Mouse (Mus musculus): ENCODE results near the gene Snip1.

The Snip1 gene

GRCm38 (mm10) chr4:125066490-125067370 lies at the start of gene Snip1:
TSS of gene Snip1 (plus strand) at chr4:125066672.
- peak; percentile 97 for DNase-seq (ENCODE audit: low read depth, low spot score)

- no peak for DNase-seq (ENCODE audit: low read depth, low spot score)
Observed at GRCm38 (mm10) chr4:125017431-125017830, 49.0 kb upstream of the Snip1 start.

GRCm38 (mm10) chr4:125020780-125021538 lies 45.5 kb upstream of the Snip1 start:
- peak; percentile 37 for DNase-seq (ENCODE audit: low read depth, low spot score)

GRCm38 (mm10) chr4:125029891-125030614 lies 36.4 kb upstream of the Snip1 start:
- DNase-seq (ENCODE audit: low read depth, low spot score) = peak; percentile 96

- no peak for DNase-seq (ENCODE audit: low read depth, low spot score)
Observed at GRCm38 (mm10) chr4:125034341-125034740, 32.1 kb upstream of the Snip1 start.

- DNase-seq (ENCODE audit: low read depth, low spot score) = no peak
Observed at GRCm38 (mm10) chr4:125044454-125044853, 22.0 kb upstream of the Snip1 start.

- no peak for DNase-seq (ENCODE audit: low read depth, low spot score)
Observed at GRCm38 (mm10) chr4:125055385-125055784, 11.1 kb upstream of the Snip1 start.

- DNase-seq (ENCODE audit: low read depth, low spot score) = no peak
Observed at GRCm38 (mm10) chr4:125056476-125056875, 10.0 kb upstream of the Snip1 start.

- DNase-seq (ENCODE audit: low read depth, low spot score) = no peak
Observed at GRCm38 (mm10) chr4:125057273-125057672, 9.2 kb upstream of the Snip1 start.

- DNase-seq (ENCODE audit: low read depth, low spot score) = no peak
Observed at GRCm38 (mm10) chr4:125058033-125058432, 8.4 kb upstream of the Snip1 start.

GRCm38 (mm10) chr4:125059025-125059424 lies 7.4 kb upstream of the Snip1 start:
- peak; percentile 76 for DNase-seq (ENCODE audit: low read depth, low spot score)

- no peak for DNase-seq (ENCODE audit: low read depth, low spot score)
Observed at GRCm38 (mm10) chr4:125063829-125064228, 2.6 kb upstream of the Snip1 start.

- DNase-seq (ENCODE audit: low read depth, low spot score) = peak; percentile 78
Observed at GRCm38 (mm10) chr4:125065517-125066307, 760 bp upstream of the Snip1 start, which contains the start of gene Dnali1. TSS of gene Dnali1 (minus strand) at chr4:125065703.

- no peak for DNase-seq (ENCODE audit: low read depth, low spot score)
Observed at GRCm38 (mm10) chr4:125077700-125078099, 11.2 kb downstream of the Snip1 start.

- DNase-seq (ENCODE audit: low read depth, low spot score) = no peak
Observed at GRCm38 (mm10) chr4:125078698-125079097, 12.2 kb downstream of the Snip1 start.

- DNase-seq (ENCODE audit: low read depth, low spot score) = peak; percentile 85
Observed at GRCm38 (mm10) chr4:125084403-125085345, 18.2 kb downstream of the Snip1 start, which contains the start of gene Meaf6. TSS of gene Meaf6 (plus strand) at chr4:125085134.

GRCm38 (mm10) chr4:125085346-125085841 lies 18.9 kb downstream of the Snip1 start:
- peak; percentile 91 for DNase-seq (ENCODE audit: low read depth, low spot score)

- DNase-seq (ENCODE audit: low read depth, low spot score) = no peak
Observed at GRCm38 (mm10) chr4:125093031-125093430, 26.6 kb downstream of the Snip1 start.

GRCm38 (mm10) chr4:125096066-125096465 lies 29.6 kb downstream of the Snip1 start:
- no peak for DNase-seq (ENCODE audit: low read depth, low spot score)

GRCm38 (mm10) chr4:125097412-125097811 lies 30.9 kb downstream of the Snip1 start:
- DNase-seq (ENCODE audit: low read depth, low spot score) = no peak

All from R1 (cell line).